Mouse (Mus musculus) brain, embryonic 18.5 days (tissue): ENCODE measurements around the gene Crot.
"Not testable (repeated sequence)": the region's sequence is repeated elsewhere in the genome, so short reads cannot be mapped to it uniquely, and the experiment has no call there.

Experiments
- DNase-seq: peaks from one replicate; pipeline ENCODE4 v3.0.0-alpha.2; 2012; ENCODE audit warnings: low read depth, low spot score

Gene Crot

GRCm38 (mm10) chr5:8996686-8997512 lies at the start of gene Crot:
TSS of gene Crot (minus strand) at chr5:8997324.
- peak; percentile 88 for DNase-seq

GRCm38 (mm10) chr5:9045904-9046303 lies 48.8 kb upstream of the Crot start:
- DNase-seq, result no peak

DNA sequence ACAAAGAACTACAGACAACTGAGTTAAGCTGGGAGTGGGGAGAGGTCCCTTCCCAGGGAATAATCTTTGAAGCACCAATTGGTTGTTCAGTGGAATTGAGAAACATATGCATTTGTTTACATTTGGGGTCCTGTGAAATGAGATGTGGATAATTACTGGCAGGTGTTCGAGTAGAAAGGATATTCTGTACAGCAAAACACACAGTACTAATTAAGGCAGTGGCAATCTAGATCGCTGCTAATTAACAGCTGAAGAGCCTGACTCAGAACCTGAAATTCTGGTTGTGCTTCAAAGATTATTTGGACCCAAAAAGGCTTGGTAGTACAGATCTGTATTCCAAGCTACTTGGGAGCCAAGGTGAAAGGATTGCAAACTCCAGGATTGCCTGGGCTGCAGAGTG lies 47.7 kb upstream of the Crot start:
- no peak for DNase-seq

DNA sequence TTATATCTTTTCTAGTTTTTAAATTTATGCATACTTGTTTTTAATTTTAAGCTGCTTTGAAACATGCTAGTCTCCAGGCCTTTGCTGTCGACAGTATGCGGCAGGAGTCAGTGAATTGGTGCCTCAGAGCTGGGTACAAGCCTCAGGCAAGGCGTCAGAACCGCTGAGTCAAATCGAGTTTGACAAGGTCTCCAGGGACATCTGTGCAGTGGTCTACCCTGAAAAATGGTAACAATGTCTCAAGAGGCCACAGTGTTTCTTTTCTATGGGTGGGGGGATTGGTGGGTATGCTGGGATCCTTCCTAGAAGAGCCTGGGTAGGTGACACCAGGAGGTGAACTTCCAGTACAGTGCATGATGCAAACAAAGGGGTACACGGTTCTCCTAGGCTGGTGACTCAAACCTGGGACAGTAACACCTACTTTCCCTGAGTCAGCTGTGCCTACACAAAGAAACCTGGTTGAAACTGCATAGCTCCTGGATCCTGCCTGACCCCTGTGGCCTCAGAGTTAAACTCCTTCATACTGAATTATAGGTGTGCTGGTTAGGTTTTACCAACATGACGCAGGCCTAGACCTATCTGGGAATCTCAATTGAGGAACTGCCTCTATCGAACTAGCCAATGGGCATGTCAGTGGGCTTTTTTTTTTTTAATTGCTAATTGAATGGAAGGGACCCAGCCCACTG lies 46.6 kb upstream of the Crot start:
- no peak for DNase-seq

- DNase-seq, result no peak
Measured at GRCm38 (mm10) chr5:9042721-9043416, 45.7 kb upstream of the Crot start.

DNA sequence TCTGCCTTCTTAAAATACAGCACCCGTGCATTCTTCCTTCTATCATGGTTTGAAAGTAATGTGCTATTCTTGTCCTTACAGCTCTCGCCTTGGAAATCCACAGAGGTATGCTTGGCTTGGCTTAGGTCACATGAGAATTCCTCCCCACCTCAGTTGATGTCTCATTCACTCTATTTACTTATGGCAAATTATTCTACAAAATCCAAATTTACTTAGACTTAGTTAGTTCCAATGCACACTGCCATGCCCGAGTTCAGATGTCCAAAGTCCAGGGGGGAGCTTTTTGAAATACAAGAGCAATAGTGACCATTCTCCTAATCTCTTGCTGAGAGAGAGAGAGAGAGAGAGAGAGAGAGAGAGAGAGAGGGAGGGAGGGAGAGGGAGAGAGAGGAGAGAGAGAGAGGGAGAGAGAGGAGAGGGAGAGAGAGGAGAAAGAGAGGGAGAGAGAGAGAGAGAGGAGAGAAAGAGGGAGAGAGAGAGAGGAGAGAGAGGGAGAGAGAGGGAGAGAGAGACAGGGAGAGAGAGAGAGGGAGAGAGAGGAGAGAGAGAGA lies 43.6 kb upstream of the Crot start:
- no peak for DNase-seq

DNA sequence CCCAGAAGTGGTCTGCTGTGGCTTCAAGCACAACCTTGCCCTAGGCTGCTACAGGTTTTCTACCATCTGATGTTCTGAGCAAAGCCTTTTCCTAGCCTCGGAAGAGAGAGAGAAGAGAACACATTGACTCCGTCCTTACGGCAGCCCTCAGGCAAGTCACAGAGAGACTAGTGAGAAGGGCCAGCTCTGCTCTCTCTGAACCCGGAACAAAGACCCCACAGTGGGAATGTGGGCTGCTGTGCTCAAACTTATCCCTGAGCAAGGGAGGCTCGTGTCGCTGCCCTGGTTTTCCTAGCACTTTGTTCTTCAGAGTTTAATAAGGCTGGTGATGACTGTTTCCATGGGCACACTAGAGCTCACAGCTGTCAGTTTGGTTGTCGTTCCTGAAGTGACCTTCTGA lies 42.9 kb upstream of the Crot start:
- no peak for DNase-seq

- DNase-seq, result no peak
Measured at GRCm38 (mm10) chr5:9037292-9037691, 40.2 kb upstream of the Crot start.

DNA sequence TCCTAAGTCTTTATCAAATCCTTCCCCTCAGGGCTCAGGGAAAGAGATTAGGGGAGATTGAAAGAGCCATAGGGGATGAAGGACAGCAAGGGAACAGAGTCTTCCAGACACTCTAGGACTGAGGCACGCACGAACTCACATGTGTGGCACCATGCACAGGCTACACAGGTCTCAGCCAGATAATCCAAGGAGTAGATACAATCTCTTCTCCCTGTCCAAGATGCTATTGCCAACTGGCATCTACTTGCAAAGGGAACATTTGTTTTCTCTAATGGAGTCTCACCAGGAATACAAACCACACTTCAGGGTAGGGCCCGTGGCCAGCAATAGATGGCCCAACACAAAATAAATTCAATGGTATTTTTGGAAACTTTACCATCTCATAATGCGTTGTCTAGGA lies 38.3 kb upstream of the Crot start:
- no peak for DNase-seq

GRCm38 (mm10) chr5:9034535-9034934 lies 37.4 kb upstream of the Crot start:
- no peak for DNase-seq

DNA sequence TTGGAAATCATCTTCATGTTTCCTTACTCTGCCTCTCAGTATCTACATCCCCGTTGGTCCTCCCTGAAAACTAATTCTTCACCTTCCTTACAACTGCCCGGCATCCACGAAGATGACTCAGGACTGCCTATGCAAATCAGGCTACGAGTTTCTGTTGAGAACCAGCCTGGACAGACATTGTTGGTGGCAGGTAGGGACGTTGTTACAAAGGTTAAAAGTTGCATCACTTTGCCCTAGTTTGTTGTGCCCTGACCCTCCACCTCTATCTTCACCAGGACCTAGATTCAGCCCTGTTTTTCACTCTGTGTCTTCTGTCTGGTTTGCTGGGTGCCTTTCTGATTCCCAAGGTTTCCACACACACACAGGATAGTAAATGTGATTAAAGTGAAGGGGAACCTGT lies 36.7 kb upstream of the Crot start:
- no peak for DNase-seq

DNA sequence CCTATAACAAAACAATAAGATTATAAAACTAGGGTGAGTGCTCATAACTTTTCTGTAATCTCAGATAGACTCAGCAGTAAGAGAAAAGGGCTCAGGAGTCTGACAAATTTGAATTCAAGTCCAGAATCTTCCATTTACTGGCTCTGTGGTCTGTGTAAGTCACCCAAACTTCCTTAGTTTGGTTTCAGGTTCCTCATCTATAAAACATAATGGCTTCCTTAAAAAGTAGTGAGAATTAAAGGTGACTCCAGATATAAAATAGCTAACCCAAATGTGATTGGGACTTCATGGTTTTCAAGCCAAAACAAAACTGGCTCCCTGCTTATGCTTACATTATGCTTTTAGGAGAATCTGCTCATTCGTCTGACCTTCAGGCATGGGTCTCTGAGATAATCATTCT lies 35.5 kb upstream of the Crot start:
- no peak for DNase-seq

DNA sequence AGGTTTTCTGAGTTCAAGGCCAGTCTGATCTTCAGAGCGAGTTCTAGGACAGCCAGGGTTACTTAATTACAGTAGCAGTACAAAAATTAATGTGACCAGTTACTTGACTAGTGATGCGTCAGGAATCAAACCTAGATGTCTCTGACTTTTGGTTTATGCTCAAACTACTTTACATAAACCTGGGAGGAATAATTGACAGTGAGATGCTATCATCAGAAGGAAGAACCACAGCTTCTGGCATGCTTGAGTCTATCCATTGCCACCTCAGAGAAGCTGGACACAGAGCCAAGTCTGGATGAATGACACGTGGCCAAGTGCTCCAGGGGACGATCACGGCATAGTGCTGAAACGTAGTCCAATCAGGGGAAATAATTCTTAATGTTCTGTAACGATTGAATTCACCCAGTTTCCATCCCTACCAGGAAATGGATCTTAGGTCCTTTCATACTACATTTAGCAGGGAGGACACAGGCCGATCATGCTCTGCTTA lies 35.0 kb upstream of the Crot start:
- DNase-seq, result no peak

- no peak for DNase-seq
Measured at GRCm38 (mm10) chr5:9028266-9028841, 31.2 kb upstream of the Crot start.

GRCm38 (mm10) chr5:9015352-9015751 lies 18.2 kb upstream of the Crot start:
- DNase-seq, result no peak

GRCm38 (mm10) chr5:9014774-9015173 lies 17.6 kb upstream of the Crot start:
- no peak for DNase-seq

GRCm38 (mm10) chr5:9011374-9011773 lies 14.2 kb upstream of the Crot start:
- DNase-seq, result no peak

DNA sequence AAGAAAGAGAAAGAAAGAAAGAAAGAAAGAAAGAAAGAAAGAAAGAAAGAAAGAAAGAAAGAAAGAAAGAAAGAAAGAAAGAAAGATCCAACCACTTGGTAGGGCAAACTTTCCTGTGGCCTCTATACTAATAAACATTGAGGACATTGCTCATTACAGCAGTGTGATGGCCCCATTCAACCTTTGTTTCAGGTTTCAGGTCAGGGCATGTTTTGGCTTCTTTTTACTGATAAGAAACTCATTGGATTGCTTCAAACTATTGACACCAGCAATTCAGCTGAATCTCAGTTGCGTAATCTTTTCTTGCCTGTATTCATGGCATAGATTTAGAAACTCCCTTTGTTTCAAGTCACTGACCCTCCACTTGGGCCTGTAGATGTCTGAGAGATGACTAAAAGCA lies 13.0 kb upstream of the Crot start:
- DNase-seq, result no peak

DNA sequence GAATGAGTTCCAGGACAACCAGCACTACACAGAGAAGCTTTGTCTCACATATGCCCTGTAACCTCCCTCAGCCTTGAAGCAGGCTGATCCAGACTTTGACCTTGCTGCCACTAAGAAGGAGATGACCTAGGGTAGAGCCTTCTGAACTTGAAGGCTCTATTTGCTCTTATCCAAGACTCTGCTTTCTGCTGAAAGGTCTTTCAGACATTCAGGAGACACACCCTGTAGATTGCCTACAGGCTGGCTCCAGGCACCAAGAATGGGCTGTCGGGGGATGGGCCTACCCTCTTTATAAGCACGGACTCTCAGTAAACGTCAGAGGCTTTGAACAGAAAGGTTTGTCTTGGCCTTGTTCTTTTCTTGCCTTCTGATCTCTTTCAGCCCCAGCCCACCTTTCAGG lies 9.5 kb upstream of the Crot start:
- DNase-seq, result not testable (repeated sequence)

- not testable (repeated sequence) for DNase-seq
Measured at GRCm38 (mm10) chr5:9000006-9000405, 2.9 kb upstream of the Crot start.

- no peak for DNase-seq
Measured at GRCm38 (mm10) chr5:8999108-8999507, 2.0 kb upstream of the Crot start.

DNA sequence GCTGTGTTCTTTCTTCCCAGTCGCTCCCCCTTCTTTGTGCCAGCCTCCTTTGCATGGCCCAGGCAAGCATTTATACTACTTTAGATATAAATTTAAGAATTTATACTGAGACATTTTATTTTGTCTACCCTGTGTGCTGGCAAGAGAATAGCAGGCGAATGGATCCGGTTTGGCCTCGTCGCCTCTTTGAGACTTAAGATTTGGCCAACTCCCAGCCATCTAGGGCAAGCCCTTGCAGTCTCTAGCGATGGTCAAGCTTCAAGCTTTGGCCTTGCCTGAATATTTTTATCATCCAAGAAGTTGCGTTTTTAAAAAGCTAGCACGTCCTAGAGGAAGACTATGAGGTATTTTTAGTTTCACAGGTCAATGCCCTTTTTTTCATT lies 380 bp upstream of the Crot start:
- DNase-seq, result no peak
